Mouse (Mus musculus): ENCODE measurements around the gene Mrps11. TPM values are rescaled to one million over a fixed set of nuclear protein-coding genes. Genes with fewer than 3 reads are reported as not detected.
A peak's percentile ranks its signal among the peaks of the same experiment; 100 is the strongest.

Gene Mrps11
- polyA plus RNA-seq, 1 experiment from 2014 or later, result 77.3 TPM

DNA sequence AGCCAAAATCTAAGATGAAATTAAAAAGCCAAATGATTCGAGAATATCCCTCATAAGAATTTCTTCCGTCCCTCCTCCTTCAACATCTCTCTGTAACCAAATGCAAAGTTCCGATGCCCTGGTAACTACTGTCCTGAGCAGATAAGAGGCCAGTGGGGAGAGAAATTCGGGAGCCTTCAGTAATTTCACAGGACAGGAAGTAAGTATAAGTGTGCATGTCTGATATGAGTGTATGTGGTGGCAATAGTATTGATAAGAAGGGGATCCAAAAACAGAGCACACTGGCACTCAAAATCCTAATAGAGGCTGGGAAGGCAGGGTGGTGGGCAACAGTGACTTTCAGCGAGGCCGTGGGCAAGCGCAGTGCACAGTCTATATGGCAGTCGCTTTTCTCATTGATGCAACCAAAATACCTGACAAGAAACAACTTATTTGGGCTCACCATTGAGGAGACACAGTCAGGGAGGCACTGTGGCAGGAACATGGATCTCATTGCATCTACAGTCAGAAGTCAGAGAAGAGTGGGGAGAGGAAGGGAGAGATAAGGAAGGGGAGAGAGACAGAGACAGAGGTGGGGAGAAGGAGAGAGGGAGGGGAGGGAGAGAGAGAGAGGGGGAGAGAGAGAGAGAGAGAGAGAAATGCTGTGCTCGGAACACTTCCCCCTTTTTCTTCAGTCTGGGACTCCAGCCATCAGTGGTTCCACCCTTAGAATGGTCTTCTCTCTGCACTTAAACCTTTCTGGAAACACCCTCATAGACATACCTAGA lies 17.0 kb downstream of the Mrps11 start:
- Histone ChIP-seq H3K4me3 (replicated peaks; ENCODE audit: low read depth, low read length) (no peak overlapping the region), H3K27me3 (ENCODE audit: insufficient read depth, low read length) (no peaks in the 10 kb centered on the region), H3K36me3 (ENCODE audit: insufficient read depth, low read length) (no peaks in the 10 kb centered on the region), H3K4me1 (replicated peaks; ENCODE audit: insufficient read depth, low read length) (no peaks in the 10 kb centered on the region), H3K27ac (no peak overlapping the region), H3K9me3 (replicated peaks; ENCODE audit: low read length) (no peaks in the 10 kb centered on the region), H3K9ac (ENCODE audit: low read depth, low read length) (no peak overlapping the region), H3K4me2 (ENCODE audit: low read length) (no peak overlapping the region)
- no peak for TF ChIP-seq CTCF (IDR thresholded peaks at IDR 0.05; ENCODE audit: low read depth)
- WGBS, result 78% methylated on average over 9 of the region's 9 CpGs
- DNase-seq (ENCODE audit: low spot score), result no peak
- no peak for ATAC-seq (replicated peaks; ENCODE audit: low FRiP score, low read depth)

- Histone ChIP-seq H3K9ac (ENCODE audit: low read depth, low read length) (no peak overlapping the region), H3K4me3 (replicated peaks; ENCODE audit: low read depth, low read length) (no peak overlapping the region), H3K4me2 (ENCODE audit: low read length) (no peak overlapping the region), H3K27me3 (ENCODE audit: insufficient read depth, low read length) (no peaks in the 10 kb centered on the region), H3K36me3 (ENCODE audit: insufficient read depth, low read length) (no peaks in the 10 kb centered on the region), H3K4me1 (replicated peaks; ENCODE audit: insufficient read depth, low read length) (no peaks in the 10 kb centered on the region), H3K9me3 (replicated peaks; ENCODE audit: low read length) (no peaks in the 10 kb centered on the region), H3K27ac (no peak overlapping the region)
- WGBS, result 78% methylated on average over 3 of the region's 3 CpGs
- ATAC-seq (replicated peaks; ENCODE audit: low FRiP score, low read depth) (no peak), DNase-seq (ENCODE audit: low spot score) (no peak)
- no peak; the same call in 1 of the 2 replicates for TF ChIP-seq CTCF (IDR thresholded peaks at IDR 0.05; ENCODE audit: low read depth)
Observed at GRCm38 (mm10) chr7:78803841-78804240, 20.9 kb downstream of the Mrps11 start.

DNA sequence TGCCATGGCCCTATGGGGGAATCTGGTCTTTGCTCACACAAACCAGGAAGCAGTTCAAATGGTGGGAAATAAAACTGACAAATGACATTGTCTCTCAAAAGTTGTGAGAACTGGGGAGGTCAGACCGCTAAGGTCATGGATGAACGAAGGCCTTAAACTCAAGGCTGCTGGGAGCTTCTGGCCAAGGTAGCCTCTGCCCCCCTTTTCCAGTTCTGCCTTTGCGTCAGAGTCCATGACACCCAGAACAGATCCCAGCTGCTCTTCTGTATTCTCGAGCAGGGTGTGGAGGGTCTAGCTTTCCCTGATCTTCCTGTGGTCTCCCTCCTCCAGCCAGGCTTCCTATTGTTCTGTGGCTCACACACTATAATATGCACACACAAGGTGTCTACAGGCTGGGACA lies 24.3 kb downstream of the Mrps11 start:
- Histone ChIP-seq H3K9ac (ENCODE audit: low read depth, low read length) (no peak overlapping the region), H3K27me3 (ENCODE audit: insufficient read depth, low read length) (no peaks in the 10 kb centered on the region), H3K4me3 (replicated peaks; ENCODE audit: low read depth, low read length) (no peak overlapping the region), H3K9me3 (replicated peaks; ENCODE audit: low read length) (no peaks in the 10 kb centered on the region), H3K4me2 (ENCODE audit: low read length) (no peak overlapping the region), H3K4me1 (replicated peaks; ENCODE audit: insufficient read depth, low read length) (no peaks in the 10 kb centered on the region), H3K27ac (0 out of 2 replicates have a peak overlapping the region, but pooled peaks have one; percentile 19), H3K36me3 (ENCODE audit: insufficient read depth, low read length) (no peaks in the 10 kb centered on the region)
- no peak for TF ChIP-seq CTCF (IDR thresholded peaks at IDR 0.05; ENCODE audit: low read depth)
- WGBS, result 27% methylated on average over 4 of the region's 4 CpGs
- peak; percentile 58 for DNase-seq (ENCODE audit: low spot score)
- ATAC-seq (replicated peaks; ENCODE audit: low FRiP score, low read depth), result peak; percentile 59; the same call in 1 of the 2 replicates

DNA sequence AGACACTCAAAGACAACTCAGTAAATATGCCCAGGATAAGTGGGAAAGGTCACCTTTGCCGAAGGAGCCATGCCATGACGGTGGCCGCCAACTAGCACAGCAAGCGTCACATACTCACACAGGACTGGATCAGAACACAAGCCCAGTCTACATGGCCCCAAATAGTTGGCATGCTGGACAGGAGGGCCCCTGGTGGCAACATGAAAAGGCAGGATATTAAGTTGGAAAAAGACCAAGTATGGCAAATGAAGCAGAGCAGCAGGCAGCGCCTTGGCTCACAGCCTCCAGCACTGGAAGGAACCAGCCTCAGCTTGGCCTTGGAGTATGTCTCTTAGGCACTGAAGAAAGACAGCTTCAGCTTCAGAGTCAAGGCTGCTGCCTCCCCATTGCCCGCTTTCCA lies 30.9 kb downstream of the Mrps11 start:
- Histone ChIP-seq H3K4me3 (replicated peaks; ENCODE audit: low read depth, low read length) (no peak overlapping the region), H3K9me3 (replicated peaks; ENCODE audit: low read length) (no peaks in the 10 kb centered on the region), H3K27me3 (ENCODE audit: insufficient read depth, low read length) (no peaks in the 10 kb centered on the region), H3K36me3 (ENCODE audit: insufficient read depth, low read length) (no peaks in the 10 kb centered on the region), H3K27ac (no peak overlapping the region), H3K4me1 (replicated peaks; ENCODE audit: insufficient read depth, low read length) (0 out of 2 replicates have a peak, but pooled peaks cover 6% of the 10 kb centered on the region), H3K4me2 (ENCODE audit: low read length) (no peak overlapping the region), H3K9ac (ENCODE audit: low read depth, low read length) (no peak overlapping the region)
- WGBS, result 82% methylated on average over 6 of the region's 6 CpGs
- no peak for TF ChIP-seq CTCF (IDR thresholded peaks at IDR 0.05; ENCODE audit: low read depth)
- DNase-seq (ENCODE audit: low spot score) (no peak), ATAC-seq (replicated peaks; ENCODE audit: low FRiP score, low read depth) (no peak)

DNA sequence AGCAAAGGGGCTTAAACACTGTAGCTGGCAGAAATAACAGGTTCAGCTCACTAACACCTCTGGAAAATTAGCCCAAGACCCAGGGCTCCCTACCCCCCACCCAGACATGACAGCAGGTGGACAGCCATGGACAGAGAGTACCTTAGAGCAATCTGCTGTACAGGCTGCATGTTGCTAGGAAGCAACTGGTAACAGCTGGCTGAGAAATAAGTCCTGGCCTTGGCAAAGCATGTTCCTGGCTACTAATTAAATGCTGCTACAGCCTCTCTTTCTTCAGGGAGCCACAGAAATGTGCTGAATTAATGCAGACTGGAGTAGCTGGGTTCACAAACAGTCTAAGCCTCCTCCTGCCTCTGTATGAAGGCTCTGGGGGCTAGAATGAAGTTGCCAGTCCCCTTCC lies 31.8 kb downstream of the Mrps11 start:
- Histone ChIP-seq H3K4me2 (ENCODE audit: low read length) (no peak overlapping the region), H3K9me3 (replicated peaks; ENCODE audit: low read length) (no peaks in the 10 kb centered on the region), H3K36me3 (ENCODE audit: insufficient read depth, low read length) (no peaks in the 10 kb centered on the region), H3K9ac (ENCODE audit: low read depth, low read length) (no peak overlapping the region), H3K4me3 (replicated peaks; ENCODE audit: low read depth, low read length) (no peak overlapping the region), H3K27me3 (ENCODE audit: insufficient read depth, low read length) (no peaks in the 10 kb centered on the region), H3K4me1 (replicated peaks; ENCODE audit: insufficient read depth, low read length) (0 out of 2 replicates have a peak, but pooled peaks cover 6% of the 10 kb centered on the region), H3K27ac (peak overlapping the region; percentile 13; the same call in 1 of the 2 replicates)
- no peak for TF ChIP-seq CTCF (IDR thresholded peaks at IDR 0.05; ENCODE audit: low read depth)
- DNase-seq (ENCODE audit: low spot score), result peak; percentile 5
- 0 out of 2 replicates have a peak, but pooled peaks have one; percentile 52 for ATAC-seq (replicated peaks; ENCODE audit: low FRiP score, low read depth)

DNA sequence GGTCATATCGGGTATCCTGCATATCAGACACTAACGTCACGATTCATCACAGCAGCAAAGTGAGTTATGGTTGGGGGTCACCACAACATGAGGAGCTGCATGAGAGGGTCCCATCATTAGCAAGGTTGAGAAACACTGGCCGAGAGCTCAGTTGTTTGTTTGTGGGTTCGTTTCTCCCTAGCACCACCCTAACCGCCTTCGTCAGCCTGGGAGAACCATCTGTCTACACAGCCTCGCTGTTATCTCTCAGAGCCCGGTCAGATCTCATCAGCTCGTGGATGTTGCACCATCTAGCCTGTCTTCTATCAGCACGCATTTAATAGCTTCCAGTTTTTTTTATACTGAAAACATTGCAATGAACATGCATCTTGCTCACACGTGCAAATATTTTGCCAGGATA lies 35.4 kb downstream of the Mrps11 start:
- no peak for TF ChIP-seq CTCF (IDR thresholded peaks at IDR 0.05; ENCODE audit: low read depth)
- 77% methylated on average over 12 of the region's 12 CpGs for WGBS

More for the DNA sequence above, 35.4 kb downstream of the Mrps11 start:
- no peak overlapping the region for H3K4me3 ChIP-seq (replicated peaks; ENCODE audit: low read depth, low read length)
- H3K9ac ChIP-seq (ENCODE audit: low read depth, low read length), result no peak overlapping the region
- H3K9me3 ChIP-seq (replicated peaks; ENCODE audit: low read length), result no peaks in the 10 kb centered on the region
- H3K4me2 ChIP-seq (ENCODE audit: low read length), result no peak overlapping the region
- no peaks in the 10 kb centered on the region for H3K36me3 ChIP-seq (ENCODE audit: insufficient read depth, low read length)
- DNase-seq (ENCODE audit: low spot score) (no peak), ATAC-seq (replicated peaks; ENCODE audit: low FRiP score, low read depth) (no peak)
- 0 out of 2 replicates have a peak, but pooled peaks cover 6% of the 10 kb centered on the region for H3K4me1 ChIP-seq (replicated peaks; ENCODE audit: insufficient read depth, low read length)
- no peak overlapping the region for H3K27ac ChIP-seq
- no peaks in the 10 kb centered on the region for H3K27me3 ChIP-seq (ENCODE audit: insufficient read depth, low read length)
